Mouse (Mus musculus) adrenal gland, adult 18-20 months (tissue): Measurements from ENCODE around the gene Scrg1. TPM values are rescaled to one million over a fixed set of nuclear protein-coding genes. Genes with fewer than 3 reads are reported as not detected.
A peak's percentile ranks its signal among the peaks of the same experiment; 100 is the strongest.
"Not testable (repeated sequence)": the region's sequence is repeated elsewhere in the genome, so short reads cannot be mapped to it uniquely, and the experiment has no call there.

ENCODE experiments used
- DNase-seq, 2 experiments: peaks; one replicate each; pipeline ENCODE4 v3.0.0; 2021 to 2022; ENCODE audit warnings: low spot score in 2 of 2
- long read RNA-seq, 2 experiments: library from polyadenylated mRNA; stranded (forward); transcript quantifications; one replicate each; pipeline ENCODE4 v2.0.0; 2021
- total RNA-seq, 2 experiments: library from RNA; stranded (reverse); gene quantifications; 1 replicate in 1 of 2; 2 replicates in 1 of 2; pipeline ENCODE4 v1.2.3; 2021

The Scrg1 gene
- under 1 TPM in 1 of 2 experiments, not detected in 1; 0.46 TPM for total RNA-seq
- long read RNA-seq, experiment 1, result 0 reads
- long read RNA-seq, experiment 2, result 0 reads

- DNase-seq, result no peak
Measured at GRCm38 (mm10) chr8:57455765-57456164, at the start of gene Scrg1. TSS of gene Scrg1 (plus strand) at chr8:57455923.

- no peak for DNase-seq
Measured at GRCm38 (mm10) chr8:57406366-57406765, 49.4 kb upstream of the Scrg1 start.

GRCm38 (mm10) chr8:57409333-57409732 is 46.4 kb upstream of the Scrg1 start:
- no peak for DNase-seq

GRCm38 (mm10) chr8:57409779-57410472 is 45.8 kb upstream of the Scrg1 start:
- DNase-seq, result no peak

DNA sequence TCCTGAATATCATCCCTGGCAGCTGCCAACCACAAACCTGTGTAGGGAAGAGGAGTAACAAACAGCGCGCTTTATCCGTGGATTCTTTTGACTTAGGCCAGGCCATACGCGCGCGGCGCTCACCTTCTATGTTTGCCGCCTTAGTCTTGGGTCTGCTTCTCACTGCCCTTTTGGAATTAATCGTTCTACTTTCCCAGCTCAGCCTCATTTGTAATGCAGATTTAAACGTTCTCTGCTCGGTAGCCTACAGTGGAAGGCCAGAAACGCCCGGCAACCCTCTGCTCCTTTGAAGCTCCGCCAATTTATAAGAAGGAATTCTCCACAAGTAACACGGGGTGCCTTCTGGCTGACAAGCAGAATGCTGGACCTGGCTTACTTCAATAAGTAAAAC is 45.3 kb upstream of the Scrg1 start:
- no peak for DNase-seq

DNA sequence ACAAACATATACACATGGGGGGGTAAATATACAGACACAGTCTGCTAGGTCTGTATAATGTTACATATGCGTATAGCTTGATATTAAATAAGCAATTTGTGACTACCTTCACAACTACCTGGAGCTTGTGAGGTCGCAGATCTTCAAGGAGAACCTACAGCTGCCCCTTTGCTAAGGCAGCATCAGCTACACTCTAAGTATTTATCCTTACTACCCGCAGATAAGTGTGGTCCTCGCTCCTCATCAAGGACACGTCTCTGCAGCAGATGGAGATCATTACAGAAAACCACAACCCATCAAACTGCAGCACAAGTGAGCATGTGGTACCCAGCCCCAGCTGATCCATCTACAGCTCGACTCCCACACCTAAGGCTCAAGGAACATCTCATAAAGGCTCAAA is 44.4 kb upstream of the Scrg1 start:
- no peak for DNase-seq

GRCm38 (mm10) chr8:57416827-57417226 is 38.9 kb upstream of the Scrg1 start:
- no peak for DNase-seq

DNA sequence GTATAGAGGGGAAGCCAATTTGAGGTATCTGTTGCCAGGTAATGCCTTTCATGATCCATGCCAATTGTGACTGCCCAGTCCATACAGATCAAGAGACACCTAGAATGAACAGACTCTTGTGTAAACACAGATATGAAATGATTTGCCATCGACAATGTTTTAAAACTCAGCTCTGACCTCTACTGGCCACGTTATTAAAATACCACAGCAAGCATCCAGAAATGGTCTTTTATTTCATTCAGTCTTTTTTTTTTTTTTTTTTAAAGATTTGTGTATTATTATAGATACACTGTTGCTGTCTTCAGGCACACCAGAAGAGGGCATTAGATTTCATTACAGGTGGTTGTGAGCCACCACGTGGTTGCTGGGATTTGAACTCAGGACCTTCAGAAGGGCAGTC is 29.6 kb upstream of the Scrg1 start:
- no peak for DNase-seq

DNA sequence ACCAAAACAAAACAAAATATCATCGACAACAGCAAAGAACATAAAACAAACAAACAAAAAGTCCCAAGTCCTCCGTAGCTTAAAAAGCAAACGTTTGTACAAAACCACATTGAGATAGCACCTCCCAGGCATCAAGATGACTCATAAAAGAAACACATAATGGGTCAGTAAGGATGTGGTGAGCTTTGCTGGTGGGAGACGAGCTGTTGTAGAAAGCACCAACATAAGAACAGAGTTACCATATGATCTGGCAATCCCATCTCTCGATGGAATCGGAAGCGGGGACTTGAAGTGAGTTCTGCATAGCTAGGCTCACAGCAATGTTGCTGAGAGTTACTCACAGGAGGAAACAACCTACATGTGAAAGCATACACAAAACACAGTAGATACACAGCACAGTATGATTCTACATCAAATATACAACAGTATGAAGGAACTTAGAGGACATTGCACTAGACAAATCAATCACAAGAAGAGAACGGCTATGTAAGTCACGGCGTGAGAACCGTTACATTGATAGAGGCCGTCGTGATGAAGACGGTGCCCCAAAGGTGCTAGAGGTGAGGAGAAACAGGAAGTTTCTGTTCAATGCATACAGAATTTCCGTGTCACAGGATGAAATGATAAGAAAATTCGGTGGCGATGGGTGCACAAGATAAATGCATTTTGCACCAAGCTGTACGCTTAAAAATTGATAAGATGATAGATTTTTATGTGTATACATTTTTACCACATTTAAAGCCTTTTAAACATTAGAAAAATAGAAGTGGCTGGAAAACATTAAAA is 27.9 kb upstream of the Scrg1 start:
- DNase-seq, result no peak

DNA sequence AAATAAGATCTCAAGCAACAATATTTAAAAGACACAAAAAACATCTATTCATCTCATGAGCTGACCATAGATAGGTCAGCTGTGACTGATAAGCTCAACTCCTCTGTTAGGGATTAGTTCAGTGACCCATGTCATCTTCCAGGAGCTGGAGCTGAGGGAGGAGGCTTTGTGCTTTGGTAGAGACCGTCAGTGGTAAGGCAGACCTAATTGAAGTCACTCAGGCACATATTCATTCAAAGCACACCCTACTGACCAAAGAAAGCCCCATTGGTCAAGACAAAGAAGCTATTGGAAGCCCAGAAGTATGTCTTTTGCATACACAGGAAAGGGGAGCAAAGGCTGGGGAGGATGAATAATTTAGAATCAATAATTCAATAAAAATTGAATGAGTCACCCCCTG is 27.2 kb upstream of the Scrg1 start:
- no peak for DNase-seq

- peak; percentile 73 to 74 for DNase-seq
Measured at GRCm38 (mm10) chr8:57429166-57429887, 26.4 kb upstream of the Scrg1 start.

DNA sequence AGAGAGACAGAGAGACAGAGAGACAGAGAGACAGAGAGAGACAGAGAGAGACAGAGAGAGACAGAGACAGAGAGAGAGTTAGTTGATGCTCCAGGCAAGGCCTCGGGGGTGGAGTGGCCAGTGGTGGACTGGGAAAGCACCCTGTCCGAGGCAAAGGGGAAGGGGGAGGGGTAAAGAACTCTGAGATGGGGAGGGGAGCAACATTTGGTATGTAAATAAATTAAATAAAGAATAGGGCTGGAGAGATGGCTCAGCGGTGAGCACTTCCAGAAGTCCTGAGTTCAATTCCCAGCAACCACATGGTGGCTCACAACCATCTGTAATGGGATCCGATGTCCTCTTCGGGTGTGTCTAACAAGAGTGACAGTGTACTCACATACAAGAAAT is 25.8 kb upstream of the Scrg1 start:
- DNase-seq, result not testable (repeated sequence)

DNA sequence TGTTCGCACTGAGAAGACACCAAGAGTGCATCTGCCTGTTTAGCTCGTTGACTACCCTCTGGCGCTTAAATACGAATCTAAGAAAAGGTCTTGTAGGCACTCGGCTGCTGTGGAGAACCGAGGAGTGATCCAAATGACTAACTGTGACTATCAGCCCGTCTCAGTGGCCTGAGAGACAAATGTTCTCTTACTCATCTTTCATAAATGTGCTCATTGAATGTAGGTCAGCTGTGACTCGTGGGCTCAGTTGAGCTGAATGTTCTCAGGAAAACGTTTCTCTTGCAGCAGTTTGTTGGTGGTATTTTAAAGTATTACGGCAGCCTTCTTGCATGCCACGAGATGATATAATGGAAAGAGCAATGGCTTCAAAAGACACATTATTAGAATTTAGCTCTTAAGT is 24.8 kb upstream of the Scrg1 start:
- peak in 1 of 2 experiments; percentile 15 for DNase-seq

DNA sequence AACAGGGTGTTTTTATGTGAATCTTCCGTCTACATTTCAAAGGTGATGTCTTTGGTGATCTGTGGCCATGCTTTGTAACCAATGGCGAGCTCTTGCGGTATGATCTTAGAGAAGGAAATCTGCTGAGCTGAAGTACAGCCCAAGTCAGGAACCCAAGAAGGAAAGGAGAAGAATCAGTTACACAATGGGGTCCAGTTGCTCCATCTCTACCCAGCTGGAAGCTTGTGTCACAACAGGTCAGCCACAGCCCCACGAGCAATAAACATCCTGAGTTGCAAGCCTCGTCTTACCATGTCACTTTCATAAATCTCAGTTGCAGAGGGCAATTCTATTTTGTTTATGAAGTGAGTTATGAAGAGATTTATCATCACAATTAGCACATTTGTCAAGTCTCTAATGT is 22.9 kb upstream of the Scrg1 start:
- DNase-seq, result no peak

DNA sequence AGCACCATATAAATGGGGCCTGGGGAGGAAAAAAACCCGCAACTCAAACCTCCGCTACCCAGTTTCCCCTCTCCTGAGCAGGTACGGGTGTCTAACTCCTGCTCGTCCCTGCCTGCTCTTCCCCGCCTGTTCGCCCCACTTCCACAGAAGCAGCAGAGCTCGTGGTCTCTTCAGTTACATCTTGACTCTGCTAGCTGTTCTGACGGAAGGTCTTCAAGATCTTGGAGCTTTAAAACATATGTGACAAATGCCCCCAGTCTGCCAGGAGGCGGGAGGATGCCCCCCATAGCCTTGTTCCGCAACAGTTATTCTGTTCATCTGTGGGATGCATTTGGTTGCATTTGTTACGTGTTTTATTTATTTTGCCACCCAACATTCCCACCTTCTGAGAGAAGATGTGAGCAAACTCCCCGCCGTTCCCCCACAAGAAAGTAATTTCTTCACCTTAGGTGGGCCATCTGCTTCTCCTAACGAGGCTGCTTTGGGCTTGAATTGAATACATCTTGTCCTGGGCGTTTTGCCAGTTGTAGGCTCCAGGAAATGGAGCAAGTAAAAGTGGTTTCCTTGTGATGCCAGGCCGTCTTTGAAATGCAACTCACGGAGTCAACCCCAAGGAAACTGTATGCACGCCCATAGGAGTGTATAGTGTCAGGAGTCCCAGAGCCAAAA is 19.8 kb upstream of the Scrg1 start:
- no peak for DNase-seq

GRCm38 (mm10) chr8:57436437-57436796 is 19.3 kb upstream of the Scrg1 start:
- no peak for DNase-seq

DNA sequence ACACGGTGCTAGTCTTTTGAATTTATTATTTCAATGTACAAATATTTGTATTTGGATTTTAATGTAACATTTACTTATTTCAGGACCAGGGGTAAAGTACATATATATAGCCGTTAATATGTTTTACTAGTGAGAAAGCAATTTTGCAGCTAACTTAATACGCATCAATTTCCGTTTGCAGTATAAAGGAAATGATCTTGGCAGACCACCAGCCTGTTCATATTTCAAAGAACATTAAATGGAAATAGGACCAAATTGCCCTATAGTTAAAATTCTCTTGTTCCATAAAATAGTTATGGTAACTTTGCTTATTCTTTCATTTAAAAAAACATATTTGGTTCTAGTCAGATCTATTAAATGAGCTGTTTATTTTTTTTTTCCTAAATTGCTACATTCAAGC is 14.6 kb upstream of the Scrg1 start:
- DNase-seq, result no peak

GRCm38 (mm10) chr8:57441556-57441955 is 14.2 kb upstream of the Scrg1 start:
- DNase-seq, result no peak

GRCm38 (mm10) chr8:57443289-57443688 is 12.4 kb upstream of the Scrg1 start:
- DNase-seq, result no peak

DNA sequence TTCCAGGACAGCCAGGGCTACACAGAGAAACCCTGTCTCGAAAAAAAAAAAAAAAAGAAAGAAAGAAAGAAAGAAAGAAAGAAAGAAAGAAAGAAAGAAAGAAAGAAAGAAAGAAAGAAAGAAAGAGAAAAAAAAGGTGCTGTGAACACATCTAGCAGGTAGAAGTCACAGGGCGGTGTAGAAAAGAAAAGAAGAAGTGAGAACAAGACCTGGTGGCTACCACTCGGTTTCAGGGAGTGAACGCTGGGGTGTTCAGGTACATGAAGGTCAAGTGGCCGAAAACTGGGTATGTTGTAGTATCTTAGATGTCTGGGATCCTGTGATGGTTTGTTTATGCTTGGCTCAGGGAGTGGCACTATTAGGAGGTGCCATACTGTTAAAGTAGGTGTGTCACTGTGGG is 9.8 kb upstream of the Scrg1 start:
- DNase-seq, result not testable (repeated sequence)

DNA sequence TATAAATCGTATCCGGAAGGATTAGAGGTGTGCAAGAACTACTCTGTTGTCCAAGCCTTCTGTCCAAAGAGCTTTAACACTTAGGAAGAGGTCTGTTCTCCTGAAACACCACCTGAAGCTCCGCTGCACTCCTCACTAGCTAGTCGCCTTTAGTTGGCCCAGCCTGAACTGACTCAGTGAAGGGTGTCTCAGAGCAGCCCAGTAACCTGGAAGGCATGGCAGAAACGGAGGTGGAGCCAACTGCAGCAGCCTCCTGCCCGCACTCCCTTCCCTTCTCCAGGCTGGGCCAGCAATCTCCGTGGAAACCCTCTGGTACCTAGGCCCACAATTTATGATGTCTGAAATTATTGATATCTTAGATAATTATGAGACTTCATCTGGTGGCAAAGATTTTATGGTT is 5.0 kb upstream of the Scrg1 start:
- no peak for DNase-seq
